Mouse (Mus musculus) lung, adult 2 months (tissue): ENCODE measurements around the gene Hoxd8.

ENCODE experiments used
- CTCF ChIP-seq: fragments of 200-500 bp; IDR thresholded peaks from 2 replicates; pipeline ENCODE4 v1.5.1; 2011; ENCODE audit warnings: mild to moderate bottlenecking, low read length, control low read depth; ENCODE audit not compliant: insufficient read depth
- POLR2A ChIP-seq: fragments of 200-500 bp; IDR thresholded peaks from 2 replicates; pipeline ENCODE4 v1.6.1; 2011; ENCODE audit warnings: low read depth, mild to moderate bottlenecking, control low read depth, low read length, borderline replicate concordance; ENCODE audit errors: extremely low read depth

DNA sequence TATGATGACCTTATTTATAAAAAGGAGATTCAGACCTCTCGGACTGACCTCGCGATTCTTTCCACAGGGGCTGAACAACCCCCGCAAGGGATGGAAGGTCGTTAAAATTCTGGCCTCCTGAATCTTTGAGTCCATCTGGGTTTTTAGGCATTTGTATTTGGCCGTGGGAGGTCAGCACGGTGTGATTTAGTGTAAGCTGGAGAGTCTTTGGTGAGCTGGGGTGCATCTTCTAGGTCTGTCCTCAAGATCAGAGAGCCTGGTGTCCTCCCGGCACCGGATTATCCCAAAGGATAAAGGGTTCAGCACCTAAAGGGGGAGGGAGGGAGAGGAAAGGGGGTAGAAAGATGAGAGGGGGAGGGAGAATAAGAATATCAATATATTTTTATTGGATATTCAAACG is 1.1 kb upstream of the Hoxd8 start:
- TF ChIP-seq CTCF (no peak), POLR2A (no peak)
